Mouse (Mus musculus) erythroblast, embryonic 14.5 days (primary cell): ENCODE data around the gene Ptprt.

Source experiments
- GATA1 ChIP-seq: IDR thresholded peaks from 2 replicates; pipeline ENCODE4 v1.6.1; 2012; ENCODE audit warnings: low read length, inconsistent platforms, mixed read lengths
- TAL1 ChIP-seq: IDR thresholded peaks from 3 replicates; pipeline ENCODE4 v1.6.1; 2012; ENCODE audit warnings: low read length, inconsistent platforms, mixed read lengths

- TF ChIP-seq GATA1 = no peak
- TF ChIP-seq TAL1 = no peak
Measured at GRCm38 (mm10) chr2:161519671-161520070, 1141.3 kb downstream of the Ptprt start.
